Mouse (Mus musculus): ENCODE measurements around the gene Cacna1d. TPM values are rescaled to one million over a fixed set of nuclear protein-coding genes. Genes with fewer than 3 reads are reported as not detected.

Cacna1d gene
- total and polyA plus RNA-seq, 2 experiments = 0.55 to 0.72 TPM

DNA sequence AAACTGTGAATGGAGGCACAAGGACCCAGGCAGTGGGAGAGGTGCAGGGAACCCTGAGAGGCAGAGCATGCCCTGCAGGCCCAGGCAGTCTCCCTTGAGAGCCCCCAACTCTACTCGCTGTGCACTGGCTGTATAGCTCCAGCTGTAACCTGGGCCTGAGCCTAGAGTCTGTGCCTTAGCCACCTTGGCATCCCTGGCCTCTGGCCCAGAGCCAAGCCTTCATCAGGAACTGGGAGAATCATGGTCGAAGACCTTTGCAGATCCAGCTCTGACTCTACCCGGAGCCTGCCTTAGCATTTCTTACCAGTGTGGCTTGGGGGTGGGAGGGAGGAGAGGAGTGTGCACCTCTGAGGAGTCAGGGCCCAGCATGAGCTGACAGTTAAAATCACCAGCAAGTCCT is 322.4 kb downstream of the Cacna1d start:
- DNase-seq (ENCODE audit: extremely low read depth, low read depth, low spot score) = no peak
- Histone ChIP-seq H3K4me1 (ENCODE audit: control insufficient read depth, insufficient read depth, low read length) (no peaks in the 10 kb centered on the region), H3K36me3 (ENCODE audit: control insufficient read depth, insufficient read depth, low read length) (no peaks in the 10 kb centered on the region), H3K27ac (replicated peaks; ENCODE audit: insufficient read depth, low read depth, low read length) (no peak overlapping the region), H3K27me3 (ENCODE audit: control insufficient read depth, insufficient read depth, low read length) (no peaks in the 10 kb centered on the region; the same call in 1 of the 2 replicates), H3K4me3 (ENCODE audit: insufficient read depth, low read depth, low read length) (no peak overlapping the region), H3K9ac (ENCODE audit: low read depth, low read length) (no peak overlapping the region), H3K79me2 (ENCODE audit: control insufficient read depth, insufficient read depth, low read length) (no peaks in the 10 kb centered on the region)
- TF ChIP-seq CTCF (IDR thresholded peaks at IDR 0.05; ENCODE audit: low read depth, low read length) = no peak
- TF ChIP-seq POLR2A (IDR thresholded peaks at IDR 0.05; ENCODE audit: extremely low read depth, insufficient read depth, low read length) = no peak
- 72% methylated on average over 3 of the region's 3 CpGs for WGBS

DNA sequence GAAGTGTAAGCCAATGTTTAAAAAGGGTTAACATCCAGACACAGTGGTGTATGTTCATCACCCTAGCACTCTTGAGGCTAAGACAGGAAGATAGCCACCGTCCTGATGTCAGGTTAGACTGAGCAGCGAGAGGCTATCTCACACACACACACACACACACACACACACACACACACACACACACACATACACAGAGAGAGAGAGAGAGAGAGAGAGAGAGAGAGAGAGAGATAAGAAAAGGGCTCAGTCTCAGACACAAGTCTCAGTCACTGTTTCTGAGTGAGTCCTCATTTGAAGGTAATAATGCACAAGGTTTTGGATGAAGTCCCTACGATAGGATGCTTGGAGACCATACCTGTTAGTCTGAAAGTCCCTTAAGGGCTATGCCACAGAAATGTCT is 322.9 kb downstream of the Cacna1d start:
- DNase-seq (ENCODE audit: extremely low read depth, low read depth, low spot score) = no peak
- Histone ChIP-seq H3K36me3 (ENCODE audit: control insufficient read depth, insufficient read depth, low read length) (no peaks in the 10 kb centered on the region), H3K27me3 (ENCODE audit: control insufficient read depth, insufficient read depth, low read length) (no peaks in the 10 kb centered on the region; the same call in 1 of the 2 replicates), H3K4me3 (ENCODE audit: insufficient read depth, low read depth, low read length) (no peak overlapping the region), H3K27ac (replicated peaks; ENCODE audit: insufficient read depth, low read depth, low read length) (no peak overlapping the region), H3K9ac (ENCODE audit: low read depth, low read length) (no peak overlapping the region), H3K79me2 (ENCODE audit: control insufficient read depth, insufficient read depth, low read length) (no peaks in the 10 kb centered on the region), H3K4me1 (ENCODE audit: control insufficient read depth, insufficient read depth, low read length) (no peaks in the 10 kb centered on the region)
- TF ChIP-seq CTCF (IDR thresholded peaks at IDR 0.05; ENCODE audit: low read depth, low read length) (no peak), POLR2A (IDR thresholded peaks at IDR 0.05; ENCODE audit: extremely low read depth, insufficient read depth, low read length) (no peak)
- 74% methylated on average over 3 of the region's 3 CpGs for WGBS

DNA sequence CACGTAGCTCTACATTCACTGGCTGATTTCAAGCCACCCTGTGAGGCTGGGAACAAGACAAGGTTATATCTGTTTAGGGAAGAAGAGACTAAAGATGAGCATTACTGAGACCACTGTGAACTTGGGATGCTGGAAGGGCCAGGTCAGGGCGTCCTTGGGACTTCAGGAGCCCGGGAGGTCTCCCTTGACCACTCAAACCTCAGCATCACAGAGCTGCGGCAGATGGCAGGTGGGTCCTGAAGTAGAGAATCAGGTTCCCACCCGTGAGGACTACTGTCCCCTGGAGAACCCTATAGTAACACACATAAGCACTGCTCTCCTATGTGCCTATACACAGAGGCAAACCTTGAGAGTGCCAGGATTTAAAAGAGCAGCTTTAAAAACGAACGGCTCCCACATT is 323.6 kb downstream of the Cacna1d start:
- no peak overlapping the region for H3K9ac ChIP-seq (ENCODE audit: low read depth, low read length)
- 88% methylated on average over 7 of the region's 7 CpGs for WGBS
- H3K4me3 ChIP-seq (ENCODE audit: insufficient read depth, low read depth, low read length) = no peak overlapping the region
- H3K36me3 ChIP-seq (ENCODE audit: control insufficient read depth, insufficient read depth, low read length) = no peaks in the 10 kb centered on the region
- no peaks in the 10 kb centered on the region for H3K4me1 ChIP-seq (ENCODE audit: control insufficient read depth, insufficient read depth, low read length)
- H3K27me3 ChIP-seq (ENCODE audit: control insufficient read depth, insufficient read depth, low read length) = no peaks in the 10 kb centered on the region; the same call in 1 of the 2 replicates
- H3K27ac ChIP-seq (replicated peaks; ENCODE audit: insufficient read depth, low read depth, low read length) = no peak overlapping the region
- TF ChIP-seq POLR2A (IDR thresholded peaks at IDR 0.05; ENCODE audit: extremely low read depth, insufficient read depth, low read length) (no peak), CTCF (IDR thresholded peaks at IDR 0.05; ENCODE audit: low read depth, low read length) (no peak)
- H3K79me2 ChIP-seq (ENCODE audit: control insufficient read depth, insufficient read depth, low read length) = no peaks in the 10 kb centered on the region
- no peak for DNase-seq (ENCODE audit: extremely low read depth, low read depth, low spot score)

DNA sequence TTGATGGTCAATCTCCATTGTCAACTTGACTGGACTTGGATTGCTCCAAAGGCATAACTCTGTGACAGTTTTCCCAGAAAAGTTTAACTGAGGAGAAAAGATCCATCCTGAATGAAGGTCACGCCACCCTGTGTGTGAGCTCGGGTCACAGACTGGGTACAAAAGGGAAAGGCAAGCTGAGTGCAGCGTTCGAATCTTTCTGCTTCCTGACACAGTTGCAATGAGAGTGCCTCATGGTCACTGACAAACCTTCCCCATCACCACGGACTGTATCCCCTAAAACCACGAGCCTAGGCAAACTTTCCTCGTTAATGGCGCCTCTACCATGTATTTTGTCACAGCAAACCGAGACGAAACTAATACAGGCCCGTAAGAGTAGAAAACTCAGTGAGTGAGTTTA is 325.2 kb downstream of the Cacna1d start:
- no peaks in the 10 kb centered on the region; the same call in 1 of the 2 replicates for H3K27me3 ChIP-seq (ENCODE audit: control insufficient read depth, insufficient read depth, low read length)
- H3K4me1 ChIP-seq (ENCODE audit: control insufficient read depth, insufficient read depth, low read length) = no peaks in the 10 kb centered on the region
- no peaks in the 10 kb centered on the region for H3K79me2 ChIP-seq (ENCODE audit: control insufficient read depth, insufficient read depth, low read length)
- DNase-seq (ENCODE audit: extremely low read depth, low read depth, low spot score) = no peak
- H3K36me3 ChIP-seq (ENCODE audit: control insufficient read depth, insufficient read depth, low read length) = no peaks in the 10 kb centered on the region
- H3K27ac ChIP-seq (replicated peaks; ENCODE audit: insufficient read depth, low read depth, low read length) = no peak overlapping the region
- H3K4me3 ChIP-seq (ENCODE audit: insufficient read depth, low read depth, low read length) = no peak overlapping the region
- H3K9ac ChIP-seq (ENCODE audit: low read depth, low read length) = no peak overlapping the region
- WGBS = 93% methylated on average over 11 of the region's 11 CpGs
- no peak for TF ChIP-seq CTCF (IDR thresholded peaks at IDR 0.05; ENCODE audit: low read depth, low read length)
- TF ChIP-seq POLR2A (IDR thresholded peaks at IDR 0.05; ENCODE audit: extremely low read depth, insufficient read depth, low read length) = no peak

DNA sequence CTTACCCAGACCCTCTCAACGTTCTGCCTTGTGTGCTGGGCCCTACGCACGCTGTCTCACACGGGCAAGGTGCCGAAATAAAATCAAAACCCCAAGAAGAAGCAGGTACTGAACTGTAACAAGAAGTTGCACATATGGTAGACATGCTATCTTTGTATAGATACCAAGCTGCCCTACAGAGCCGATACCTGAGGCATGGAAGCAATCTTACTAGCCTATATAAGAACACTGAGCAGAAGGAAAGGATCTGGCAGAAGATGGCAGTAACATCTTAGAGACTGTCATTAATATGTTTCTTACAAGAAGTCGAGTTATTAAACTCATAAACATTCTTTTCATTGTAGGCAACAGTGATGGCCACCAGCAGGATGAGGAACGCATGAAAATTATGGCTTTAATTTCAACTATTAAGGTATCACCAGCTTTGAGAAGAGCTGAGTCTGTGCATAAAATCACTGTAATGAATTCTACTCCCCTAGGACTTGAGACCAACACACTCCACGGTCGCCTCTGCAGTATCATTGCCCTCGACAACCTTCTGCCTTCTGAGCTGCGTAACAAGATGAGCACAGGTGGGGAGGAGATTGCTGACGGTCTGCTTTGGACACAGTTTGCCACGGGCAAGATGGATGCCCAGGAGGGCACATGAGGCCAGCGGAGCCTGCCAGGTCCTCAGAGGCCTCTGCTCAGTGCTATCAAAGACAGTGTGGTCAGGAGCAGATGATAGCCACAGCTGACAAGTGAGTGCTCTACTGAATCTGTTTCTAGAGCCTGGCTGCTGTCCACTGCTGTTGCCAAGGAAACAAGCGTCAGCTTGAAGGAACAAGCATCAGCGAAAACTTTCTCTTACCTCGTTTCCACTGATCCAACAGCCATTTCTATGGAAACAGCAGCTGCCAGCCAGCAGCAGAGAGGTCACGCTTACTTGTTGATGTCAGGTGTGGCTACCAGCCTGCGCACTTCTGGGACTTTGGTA is 327.2 kb downstream of the Cacna1d start:
- Histone ChIP-seq H3K79me2 (ENCODE audit: control insufficient read depth, insufficient read depth, low read length) (no peaks in the 10 kb centered on the region), H3K9ac (ENCODE audit: low read depth, low read length) (no peak overlapping the region), H3K27me3 (ENCODE audit: control insufficient read depth, insufficient read depth, low read length) (no peaks in the 10 kb centered on the region; the same call in 1 of the 2 replicates), H3K27ac (replicated peaks; ENCODE audit: insufficient read depth, low read depth, low read length) (no peak overlapping the region), H3K36me3 (ENCODE audit: control insufficient read depth, insufficient read depth, low read length) (no peaks in the 10 kb centered on the region), H3K4me1 (ENCODE audit: control insufficient read depth, insufficient read depth, low read length) (no peaks in the 10 kb centered on the region), H3K4me3 (ENCODE audit: insufficient read depth, low read depth, low read length) (no peak overlapping the region)
- 80% methylated on average over 20 of the region's 20 CpGs for WGBS
- no peak for DNase-seq (ENCODE audit: extremely low read depth, low read depth, low spot score)
- no peak for TF ChIP-seq CTCF (IDR thresholded peaks at IDR 0.05; ENCODE audit: low read depth, low read length)
- no peak for TF ChIP-seq POLR2A (IDR thresholded peaks at IDR 0.05; ENCODE audit: extremely low read depth, insufficient read depth, low read length)

DNA sequence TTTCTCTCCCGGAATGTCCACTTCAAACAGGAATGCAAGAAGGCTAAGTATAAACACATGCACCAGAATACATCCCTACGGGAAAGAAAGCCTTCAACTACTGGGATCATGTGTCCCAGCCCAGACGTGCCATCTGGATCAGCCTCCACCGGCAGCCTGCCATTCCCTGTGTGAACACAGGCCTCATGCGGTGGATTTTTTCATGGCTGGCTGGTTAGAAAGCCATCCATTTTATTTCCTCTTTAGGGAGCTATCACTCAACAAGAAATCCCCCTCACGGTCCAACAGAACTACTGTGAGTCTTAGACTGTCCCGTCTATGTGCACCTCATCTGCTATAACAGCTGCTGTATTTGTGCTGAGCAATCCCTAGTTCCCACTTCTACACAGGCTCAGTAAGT is 343.5 kb downstream of the Cacna1d start:
- Histone ChIP-seq H3K4me3 (ENCODE audit: insufficient read depth, low read depth, low read length) (no peak overlapping the region), H3K4me1 (ENCODE audit: control insufficient read depth, insufficient read depth, low read length) (no peaks in the 10 kb centered on the region), H3K9ac (ENCODE audit: low read depth, low read length) (no peak overlapping the region), H3K27me3 (ENCODE audit: control insufficient read depth, insufficient read depth, low read length) (no peaks in the 10 kb centered on the region), H3K27ac (replicated peaks; ENCODE audit: insufficient read depth, low read depth, low read length) (no peak overlapping the region), H3K36me3 (ENCODE audit: control insufficient read depth, insufficient read depth, low read length) (no peaks in the 10 kb centered on the region), H3K79me2 (ENCODE audit: control insufficient read depth, insufficient read depth, low read length) (no peaks in the 10 kb centered on the region)
- TF ChIP-seq CTCF (IDR thresholded peaks at IDR 0.05; ENCODE audit: low read depth, low read length) = no peak
- no peak for TF ChIP-seq POLR2A (IDR thresholded peaks at IDR 0.05; ENCODE audit: extremely low read depth, insufficient read depth, low read length)
- no peak for DNase-seq (ENCODE audit: extremely low read depth, low read depth, low spot score)
- 90% methylated on average over 7 of the region's 7 CpGs for WGBS

Measured in liver, adult 2 months (tissue).